Mouse (Mus musculus) neutrophil, adult 5-6 weeks (primary cell): ENCODE data around the gene Pstpip1. TPM values are rescaled to one million over a fixed set of nuclear protein-coding genes. Genes with fewer than 3 reads are reported as not detected.
A peak's percentile ranks its signal among the peaks of the same experiment; 100 is the strongest.

ENCODE experiments used
- ATAC-seq: fragments of 151-379, 151-347 bp; 2 replicates; pipeline ENCODE4 v1.8.0; 2017; ENCODE audit warnings: mild to moderate bottlenecking, moderate TSS enrichment; ENCODE audit not compliant: insufficient number of reproducible peaks, poor library complexity, low FRiP score, severe bottlenecking; ENCODE audit errors: extremely low read depth
- total RNA-seq: library from RNA; stranded (forward); fragments of 200-1000 nt; gene quantifications from 2 replicates; pipeline ENCODE4 v1.2.3, GENCODE M21; 2017

Pstpip1 gene
- total RNA-seq, 1 experiment from 2014 or later: 369 TPM

GRCm38 (mm10) chr9:56135590-56136197 is 45.9 kb downstream of the Pstpip1 start:
- ATAC-seq: no peak

- ATAC-seq: no peak
Measured at GRCm38 (mm10) chr9:56141776-56142175, 52.0 kb downstream of the Pstpip1 start.

GRCm38 (mm10) chr9:56144366-56145003 is 54.7 kb downstream of the Pstpip1 start:
- ATAC-seq: no peak

GRCm38 (mm10) chr9:56146326-56146923 is 56.7 kb downstream of the Pstpip1 start:
- no peak for ATAC-seq

- no peak for ATAC-seq
Measured at GRCm38 (mm10) chr9:56151745-56152481, 62.2 kb downstream of the Pstpip1 start.

GRCm38 (mm10) chr9:56152482-56153007 is 62.8 kb downstream of the Pstpip1 start:
- ATAC-seq: no peak

GRCm38 (mm10) chr9:56154572-56154971 is 64.8 kb downstream of the Pstpip1 start:
- no peak for ATAC-seq

GRCm38 (mm10) chr9:56158077-56158476 is 68.3 kb downstream of the Pstpip1 start:
- ATAC-seq: no peak

GRCm38 (mm10) chr9:56159456-56159855 is 69.7 kb downstream of the Pstpip1 start:
- no peak for ATAC-seq

- ATAC-seq: peak; percentile 69
Measured at GRCm38 (mm10) chr9:56160341-56161141, 70.8 kb downstream of the Pstpip1 start.

- ATAC-seq: no peak
Measured at GRCm38 (mm10) chr9:56165377-56165776, 75.6 kb downstream of the Pstpip1 start, which contains the start of gene Tspan3. Tspan3 (minus strand) TSS chr9:56165477.

GRCm38 (mm10) chr9:56166161-56166560 is 76.4 kb downstream of the Pstpip1 start:
- ATAC-seq: no peak

- ATAC-seq: no peak
Measured at GRCm38 (mm10) chr9:56167690-56168089, 77.9 kb downstream of the Pstpip1 start.

GRCm38 (mm10) chr9:56175316-56175715 is 85.6 kb downstream of the Pstpip1 start:
- no peak for ATAC-seq

- no peak for ATAC-seq
Measured at GRCm38 (mm10) chr9:56177354-56177753, 87.6 kb downstream of the Pstpip1 start.
